Mouse (Mus musculus) hindbrain, embryonic 13.5 days (tissue): Measurements from ENCODE around the gene Smu1. TPM values are rescaled to one million over a fixed set of nuclear protein-coding genes. Genes with fewer than 3 reads are reported as not detected.

ENCODE experiments used
- ATAC-seq: fragments of 200-750 bp; cut with Nextera tagmentation; 2 replicates; pipeline ENCODE4 v1.8.0; 2017; ENCODE audit warnings: moderate TSS enrichment; ENCODE audit not compliant: low FRiP score
- H3K27ac ChIP-seq: fragments of 300-500 bp; sonication (generic); 2 replicates; pipeline ENCODE4 v1.5.1; 2015; ENCODE audit warnings: inconsistent platforms, mild to moderate bottlenecking, moderate library complexity
- H3K27me3 ChIP-seq: fragments of 300-500 bp; sonication (generic); 2 replicates; pipeline ENCODE4 v1.6.1; 2015; ENCODE audit warnings: mild to moderate bottlenecking, inconsistent platforms
- H3K36me3 ChIP-seq: fragments of 300-500 bp; sonication (generic); 2 replicates; pipeline ENCODE4 v1.6.1; 2015; ENCODE audit warnings: mild to moderate bottlenecking, inconsistent platforms
- H3K4me1 ChIP-seq: fragments of 300-500 bp; sonication (generic); replicated peaks from 2 replicates; pipeline ENCODE4 v1.6.1; 2015; ENCODE audit warnings: inconsistent platforms
- H3K4me2 ChIP-seq: fragments of 300-500 bp; sonication (generic); 2 replicates; pipeline ENCODE4 v1.6.1; 2015; ENCODE audit warnings: inconsistent platforms, mild to moderate bottlenecking, moderate library complexity
- H3K4me3 ChIP-seq: fragments of 300-500 bp; sonication (generic); 2 replicates; pipeline ENCODE4 v1.5.1; 2015; ENCODE audit warnings: mild to moderate bottlenecking, inconsistent platforms
- H3K9ac ChIP-seq: fragments of 300-500 bp; sonication (generic); 2 replicates; pipeline ENCODE4 v1.6.1; 2015; ENCODE audit warnings: mild to moderate bottlenecking, inconsistent platforms
- H3K9me3 ChIP-seq: fragments of 300-500 bp; sonication (generic); 2 replicates; pipeline ENCODE4 v1.6.1; 2016; ENCODE audit warnings: inconsistent platforms
- WGBS: fragments of 180-500 bp; shearing (Covaris S2); methylation state at CpG from one replicate; pipeline ENCODE4 v1.1.7; 2015; 5-methylcytosine and 5-hydroxymethylcytosine counted together
- polyA plus RNA-seq: library from polyadenylated mRNA; unstranded; fragments of >200 nt; fragmentation: Nextera tagmentation; extraction: Ambion mirVana; gene quantifications from 2 replicates; pipeline ENCODE4 v1.2.1, GENCODE M21; 2015

Smu1 gene
- polyA plus RNA-seq, 1 experiment from 2014 or later = 130 TPM

- H3K9me3 ChIP-seq = no peaks in the 10 kb centered on the region
- H3K27me3 ChIP-seq = no peaks in the 10 kb centered on the region
- no peak overlapping the region for H3K4me2 ChIP-seq
- peaks cover 66% of the 10 kb centered on the region for H3K36me3 ChIP-seq
- peaks cover 45% of the 10 kb centered on the region for H3K4me1 ChIP-seq
- no peak overlapping the region for H3K9ac ChIP-seq
- no peak overlapping the region for H3K4me3 ChIP-seq
- H3K27ac ChIP-seq = no peak overlapping the region
- WGBS = 93% methylated on average over 1 of the region's 1 CpGs
- ATAC-seq = no peak
Observed at GRCm38 (mm10) chr4:40727247-40727646, 30.5 kb downstream of the Smu1 start.

DNA sequence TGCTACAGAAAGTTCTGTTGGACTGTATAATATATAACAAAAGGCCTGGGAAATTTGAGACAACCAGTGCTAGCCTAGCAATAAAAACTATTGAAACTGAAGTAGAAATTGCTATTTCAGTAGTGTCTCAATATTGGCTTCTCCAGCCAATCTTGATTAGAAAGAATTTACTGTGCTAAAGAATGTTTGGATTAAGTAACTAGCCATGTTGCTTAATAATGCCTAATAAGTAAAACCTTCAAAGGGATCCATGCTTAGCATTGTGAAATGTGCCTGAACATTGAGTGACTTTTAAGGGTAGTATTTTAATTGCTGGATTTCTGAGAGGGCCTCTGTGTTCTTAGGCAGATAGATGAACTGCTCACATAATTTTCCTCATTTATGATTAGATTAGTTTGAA lies 32.2 kb downstream of the Smu1 start:
- H3K4me3 ChIP-seq = peak overlapping the region; percentile 85; the same call in 1 of the 2 replicates
- H3K27ac ChIP-seq = no peak overlapping the region
- peak overlapping the region; percentile 81 for H3K4me2 ChIP-seq
- ATAC-seq = no peak
- H3K27me3 ChIP-seq = no peaks in the 10 kb centered on the region
- H3K9me3 ChIP-seq = no peaks in the 10 kb centered on the region
- H3K4me1 ChIP-seq = peaks cover 56% of the 10 kb centered on the region
- peaks cover 50% of the 10 kb centered on the region for H3K36me3 ChIP-seq
- H3K9ac ChIP-seq = no peak overlapping the region

DNA sequence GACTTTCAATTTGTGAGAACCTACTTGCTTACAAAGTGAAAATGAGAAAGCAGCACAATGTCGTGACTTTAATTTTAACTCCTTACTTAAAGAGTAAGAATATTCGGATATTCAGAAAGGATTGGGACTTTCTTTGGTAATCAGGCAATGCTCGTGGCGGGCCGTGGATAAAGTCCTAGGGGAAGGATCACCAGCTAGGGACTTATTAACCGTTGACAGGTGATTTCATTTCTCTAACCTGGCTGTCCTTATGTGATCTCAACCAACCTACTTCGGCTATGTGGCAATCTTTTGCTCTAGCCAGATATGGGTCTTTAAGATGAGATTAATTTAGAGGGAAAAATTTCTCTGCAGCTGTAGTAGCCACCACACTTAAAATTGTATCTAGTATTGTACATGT lies 32.6 kb downstream of the Smu1 start:
- H3K4me3 ChIP-seq = peak overlapping the region; percentile 85
- H3K4me1 ChIP-seq = peaks cover 56% of the 10 kb centered on the region
- H3K9ac ChIP-seq = peak overlapping the region; percentile 66; the same call in 1 of the 2 replicates
- peaks cover 46% of the 10 kb centered on the region for H3K36me3 ChIP-seq
- WGBS = 87% methylated on average over 7 of the region's 7 CpGs
- H3K27me3 ChIP-seq = no peaks in the 10 kb centered on the region
- no peaks in the 10 kb centered on the region for H3K9me3 ChIP-seq
- H3K4me2 ChIP-seq = peak overlapping the region; percentile 81
- H3K27ac ChIP-seq = no peak overlapping the region
- ATAC-seq = no peak

DNA sequence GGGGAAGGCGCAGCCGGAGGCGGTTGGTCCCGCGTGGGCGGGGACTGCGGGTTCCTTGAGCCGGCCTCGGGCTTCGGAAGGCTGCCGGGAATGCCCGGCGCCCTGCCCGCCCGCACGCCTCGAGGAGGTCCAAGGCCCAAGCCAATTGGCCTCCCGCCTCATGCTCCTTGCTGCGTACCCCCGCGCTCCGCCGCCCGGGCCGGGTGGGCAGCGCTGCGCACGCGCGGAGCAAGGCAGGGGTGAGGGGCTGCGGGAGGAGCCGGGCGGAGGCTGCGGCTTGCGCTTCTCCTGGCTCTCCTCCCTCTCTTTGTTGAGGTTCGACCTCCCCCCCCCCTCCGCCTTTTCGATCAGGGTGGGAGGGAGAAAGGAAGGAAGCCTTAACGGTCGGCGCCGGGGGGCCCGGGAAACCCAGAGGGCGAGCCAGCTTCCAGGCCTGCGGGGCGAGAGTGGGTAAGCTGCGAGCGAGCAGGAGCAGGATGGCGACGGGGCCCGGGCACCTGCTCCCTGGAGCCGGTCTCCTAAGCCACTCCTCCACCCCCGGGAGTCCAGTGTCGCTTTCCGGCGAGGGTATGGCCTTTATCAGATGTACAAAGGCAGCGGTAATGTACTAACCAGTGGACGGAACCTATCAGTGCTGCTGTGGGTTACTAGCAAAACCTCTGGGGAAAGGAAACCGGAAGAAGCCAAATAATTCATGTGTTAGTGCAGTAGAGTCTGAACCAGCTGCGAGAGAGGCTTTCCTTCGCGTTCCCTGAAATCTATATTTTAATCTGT lies 34.8 kb downstream of the Smu1 start:
- under 1% methylated on average over 59 of the region's 62 CpGs for WGBS
- Histone ChIP-seq H3K4me2 (peak overlapping the region; percentile 81), H3K4me3 (peak overlapping the region; percentile 85), H3K27ac (peak overlapping the region; percentile 100), H3K36me3 (peaks cover 29% of the 10 kb centered on the region), H3K27me3 (no peaks in the 10 kb centered on the region), H3K4me1 (peaks cover 50% of the 10 kb centered on the region), H3K9me3 (no peaks in the 10 kb centered on the region), H3K9ac (peak overlapping the region; percentile 98)
- peak; percentile 93 for ATAC-seq

GRCm38 (mm10) chr4:40722011-40722666 lies 35.6 kb downstream of the Smu1 start, which contains the start of gene Dnaja1:
Dnaja1 (plus strand) TSS chr4:40722150.
- peak within 1 kb of the TSS; percentile 98 for H3K9ac ChIP-seq
- H3K27me3 ChIP-seq = no peaks in the 10 kb centered on the region
- H3K4me3 ChIP-seq = peak within 1 kb of the TSS; percentile 85
- peak; percentile 94 for ATAC-seq
- H3K9me3 ChIP-seq = no peaks in the 10 kb centered on the region
- WGBS = under 1% methylated on average over 54 of the region's 54 CpGs
- peaks cover 25% of the 10 kb centered on the region for H3K36me3 ChIP-seq
- peaks cover 46% of the 10 kb centered on the region for H3K4me1 ChIP-seq
- peak within 1 kb of the TSS; percentile 81 for H3K4me2 ChIP-seq
- H3K27ac ChIP-seq = peak within 1 kb of the TSS; percentile 100

DNA sequence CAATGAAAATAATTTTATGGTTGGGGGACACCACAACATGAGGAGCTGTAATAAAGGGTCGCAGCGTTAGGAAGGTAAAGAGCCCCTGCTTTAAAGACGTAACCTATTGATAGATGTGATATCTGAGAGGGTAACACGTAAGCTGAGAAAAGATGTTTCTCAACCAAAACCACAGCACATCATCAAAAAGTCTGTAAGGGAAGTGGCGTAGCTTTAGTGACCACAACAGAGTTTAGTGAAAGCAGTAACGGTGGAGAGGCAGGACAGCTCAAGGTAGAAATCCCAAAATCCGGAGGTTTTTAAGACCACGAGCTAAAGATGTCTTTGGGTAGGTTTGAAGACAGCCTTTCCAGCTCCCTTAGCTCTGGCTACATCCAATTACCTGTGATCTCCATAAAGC lies 36.8 kb downstream of the Smu1 start:
- Histone ChIP-seq H3K4me1 (peaks cover 37% of the 10 kb centered on the region), H3K4me3 (no peak overlapping the region), H3K9me3 (no peaks in the 10 kb centered on the region), H3K27ac (no peak overlapping the region; the same call in 1 of the 2 replicates), H3K4me2 (no peak overlapping the region), H3K36me3 (peaks cover 16% of the 10 kb centered on the region; the same call in 1 of the 2 replicates), H3K27me3 (no peaks in the 10 kb centered on the region), H3K9ac (peak overlapping the region; percentile 98; the same call in 1 of the 2 replicates)
- no peak for ATAC-seq
- 95% methylated on average over 8 of the region's 8 CpGs for WGBS

DNA sequence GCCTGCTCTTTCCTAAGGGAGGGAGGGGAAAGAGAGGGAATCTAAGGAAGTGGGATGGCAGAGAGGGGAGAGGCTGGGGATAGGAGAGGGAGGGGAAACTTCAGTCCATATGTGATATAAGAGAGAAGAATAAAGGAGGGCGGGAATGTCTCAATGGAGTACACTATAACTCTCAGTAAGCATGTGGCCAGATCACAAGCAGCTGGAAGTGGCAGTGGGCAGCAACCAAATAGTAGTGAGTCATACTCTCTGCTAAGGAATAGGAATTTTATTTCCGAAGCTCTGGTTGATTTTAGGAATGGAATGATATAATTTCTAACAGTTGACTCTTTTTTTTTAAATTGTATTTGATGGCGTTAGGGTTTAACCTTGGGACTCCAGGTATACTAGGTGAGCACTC lies 40.6 kb downstream of the Smu1 start:
- Histone ChIP-seq H3K4me2 (no peak overlapping the region), H3K27ac (no peak overlapping the region), H3K9me3 (no peaks in the 10 kb centered on the region), H3K9ac (no peak overlapping the region), H3K36me3 (no peaks in the 10 kb centered on the region), H3K4me1 (peaks cover 11% of the 10 kb centered on the region), H3K4me3 (no peak overlapping the region), H3K27me3 (0 out of 2 replicates have a peak, but pooled peaks cover 4% of the 10 kb centered on the region)
- WGBS = 95% methylated on average over 3 of the region's 3 CpGs
- ATAC-seq = no peak

GRCm38 (mm10) chr4:40703710-40704275 lies 53.9 kb downstream of the Smu1 start:
- no peak for ATAC-seq
- H3K9me3 ChIP-seq = no peaks in the 10 kb centered on the region
- no peaks in the 10 kb centered on the region; the same call in 1 of the 2 replicates for H3K36me3 ChIP-seq
- peaks cover 35% of the 10 kb centered on the region for H3K4me1 ChIP-seq
- peak overlapping the region; percentile 97 for H3K27ac ChIP-seq
- no peaks in the 10 kb centered on the region for H3K27me3 ChIP-seq
- H3K4me2 ChIP-seq = peak overlapping the region; percentile 89
- WGBS = 27% methylated on average over 9 of the region's 9 CpGs
- peak overlapping the region; percentile 74 for H3K9ac ChIP-seq
- peak overlapping the region; percentile 52 for H3K4me3 ChIP-seq

DNA sequence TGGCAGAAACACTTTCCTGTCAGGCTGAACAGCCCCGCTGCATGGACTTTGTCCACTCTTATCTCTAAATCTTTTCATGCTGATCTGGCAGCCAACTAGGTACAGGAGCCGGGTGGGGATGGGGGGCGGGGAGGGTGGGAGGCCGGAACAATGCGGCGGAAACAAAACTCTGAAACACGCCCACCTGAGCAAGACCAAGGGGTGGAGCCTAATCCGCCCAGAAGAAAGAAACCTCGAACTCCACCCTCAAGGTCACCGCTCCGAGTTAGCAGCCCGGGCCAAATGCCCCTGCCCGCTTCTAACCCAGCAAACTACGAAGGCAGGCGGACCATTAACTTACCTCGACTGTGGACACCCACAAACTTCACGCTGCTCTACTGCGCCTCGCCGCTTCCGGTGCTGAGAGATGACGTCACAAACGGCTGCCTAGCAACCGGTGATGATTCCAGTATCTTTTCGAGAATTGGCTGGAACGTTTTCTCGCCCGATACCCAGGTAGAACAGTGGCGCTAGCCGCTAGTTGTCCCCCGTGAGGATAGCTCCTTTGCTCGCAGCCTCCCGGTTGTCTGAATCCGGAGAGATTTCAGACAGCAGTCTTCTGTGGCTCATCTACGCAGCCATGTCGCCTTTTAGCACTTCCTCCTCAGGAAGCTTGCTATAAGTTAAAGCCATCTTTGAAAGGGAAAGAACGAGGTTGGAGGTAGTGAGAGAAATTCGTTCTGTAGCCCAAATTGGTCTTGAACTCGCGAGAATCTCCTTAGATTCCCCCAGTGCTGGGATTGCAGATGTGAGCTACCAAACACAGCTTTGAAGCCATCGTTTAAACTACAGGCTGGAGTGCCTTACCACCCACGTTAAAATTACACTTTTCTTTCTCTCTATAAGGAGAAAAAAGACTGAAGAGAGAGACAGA lies 54.7 kb downstream of the Smu1 start, which contains the start of gene Aptx:
TSS of gene Aptx (minus strand) at position 398 of the 913 bp plus-strand sequence.
- H3K4me3 ChIP-seq = peak within 1 kb of the TSS; percentile 52
- H3K4me2 ChIP-seq = peak within 1 kb of the TSS; percentile 89
- WGBS = under 1% methylated on average over 42 of the region's 42 CpGs
- H3K4me1 ChIP-seq = peaks cover 35% of the 10 kb centered on the region
- no peaks in the 10 kb centered on the region for H3K27me3 ChIP-seq
- H3K27ac ChIP-seq = peak within 1 kb of the TSS; percentile 97
- H3K9ac ChIP-seq = peak within 1 kb of the TSS; percentile 74
- H3K36me3 ChIP-seq = no peaks in the 10 kb centered on the region; the same call in 1 of the 2 replicates
- ATAC-seq = peak; percentile 93
- H3K9me3 ChIP-seq = no peaks in the 10 kb centered on the region

DNA sequence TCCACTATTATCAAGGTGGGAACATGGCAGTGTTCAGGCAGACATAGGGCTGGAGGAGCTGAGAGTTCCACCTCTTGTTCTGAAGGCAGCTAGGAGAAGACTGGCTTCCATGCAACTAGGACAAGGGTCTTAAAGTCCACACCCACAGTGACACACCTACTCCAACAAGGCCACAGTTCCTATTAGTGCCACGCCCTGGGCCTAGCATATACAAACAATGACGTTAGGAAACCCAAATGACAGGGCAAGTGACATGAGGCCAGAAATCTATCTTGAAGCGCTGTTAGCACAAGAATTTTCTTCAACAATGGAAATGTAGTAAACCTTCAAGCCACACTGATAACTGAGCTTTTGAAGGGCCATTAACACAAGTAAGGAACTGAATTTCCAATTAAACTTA lies 55.9 kb downstream of the Smu1 start:
- peak overlapping the region; percentile 97; the same call in 1 of the 2 replicates for H3K27ac ChIP-seq
- 91% methylated on average over 3 of the region's 3 CpGs for WGBS
- H3K9me3 ChIP-seq = no peaks in the 10 kb centered on the region
- peaks cover 35% of the 10 kb centered on the region for H3K4me1 ChIP-seq
- peak overlapping the region; percentile 52 for H3K4me3 ChIP-seq
- peaks cover 3% of the 10 kb centered on the region for H3K36me3 ChIP-seq
- H3K27me3 ChIP-seq = no peaks in the 10 kb centered on the region
- peak overlapping the region; percentile 74 for H3K9ac ChIP-seq
- H3K4me2 ChIP-seq = peak overlapping the region; percentile 89
- no peak for ATAC-seq

GRCm38 (mm10) chr4:40700216-40700615 lies 57.5 kb downstream of the Smu1 start:
- no peak overlapping the region for H3K4me2 ChIP-seq
- H3K9ac ChIP-seq = peak overlapping the region; percentile 24; the same call in 1 of the 2 replicates
- ATAC-seq = no peak
- H3K27ac ChIP-seq = no peak overlapping the region
- no peaks in the 10 kb centered on the region for H3K9me3 ChIP-seq
- H3K4me3 ChIP-seq = no peak overlapping the region
- H3K27me3 ChIP-seq = no peaks in the 10 kb centered on the region
- H3K4me1 ChIP-seq = peaks cover 35% of the 10 kb centered on the region
- 87% methylated on average over 8 of the region's 8 CpGs for WGBS
- H3K36me3 ChIP-seq = peaks cover 19% of the 10 kb centered on the region
